Mouse (Mus musculus) E14TG2a.4 (cell line): ENCODE results near the gene Psip1.
A peak's percentile ranks its signal among the peaks of the same experiment; 100 is the strongest.
"Not testable (repeated sequence)": the region's sequence is repeated elsewhere in the genome, so short reads cannot be mapped to it uniquely, and the experiment has no call there.

Experiments used
- H3K27me3 ChIP-seq: 2 replicates; pipeline ENCODE4 v1.6.1; 2014; ENCODE audit warnings: low read length, control low read depth; ENCODE audit not compliant: insufficient read depth
- H3K36me3 ChIP-seq: 2 replicates; pipeline ENCODE4 v1.6.1; 2014; ENCODE audit warnings: low read length, control low read depth; ENCODE audit not compliant: insufficient read depth
- H3K4me1 ChIP-seq: replicated peaks from 2 replicates; pipeline ENCODE4 v1.6.1; 2014; ENCODE audit warnings: low read depth, low read length, control low read depth
- H3K4me3 ChIP-seq: replicated peaks from 2 replicates; pipeline ENCODE4 v1.5.1; 2014; ENCODE audit warnings: mild to moderate bottlenecking, low read length
- H3K9me3 ChIP-seq: 2 replicates; pipeline ENCODE4 v1.6.1; 2014; ENCODE audit warnings: low read length, control low read depth
- CTCF ChIP-seq: conservative IDR thresholded peaks from 2 replicates; pipeline ENCODE4 v1.5.1; 2014; ENCODE audit warnings: low read length
- NANOG ChIP-seq: IDR thresholded peaks from 2 replicates; pipeline ENCODE4 v1.6.1; 2014; ENCODE audit warnings: borderline replicate concordance, low read length, mixed read lengths
- POU5F1 ChIP-seq: IDR thresholded peaks from 2 replicates; pipeline ENCODE4 v1.6.1; 2014; ENCODE audit warnings: low read length, borderline replicate concordance

The Psip1 gene

GRCm38 (mm10) chr4:83524843-83525689, 38.8 kb upstream of the Psip1 start, which contains the start of gene Ccdc171:
Gene Ccdc171 (plus strand): TSS chr4:83525545.
- no peak for TF ChIP-seq POU5F1
- TF ChIP-seq CTCF: no peak
- peaks cover 65% of the 10 kb centered on the region for H3K4me1 ChIP-seq
- no peaks in the 10 kb centered on the region for H3K9me3 ChIP-seq
- peak within 1 kb of the TSS; percentile 94 for H3K4me3 ChIP-seq
- no peaks in the 10 kb centered on the region for H3K27me3 ChIP-seq
- 0 out of 2 replicates have a peak, but pooled peaks cover 3% of the 10 kb centered on the region for H3K36me3 ChIP-seq

GRCm38 (mm10) chr4:83524456-83524842, 38.2 kb upstream of the Psip1 start:
- Histone ChIP-seq H3K9me3 (no peaks in the 10 kb centered on the region), H3K4me3 (peak overlapping the region; percentile 94), H3K36me3 (0 out of 2 replicates have a peak, but pooled peaks cover under 1% of the 10 kb centered on the region), H3K4me1 (peaks cover 67% of the 10 kb centered on the region), H3K27me3 (no peaks in the 10 kb centered on the region)
- TF ChIP-seq NANOG (no peak), POU5F1 (no peak), CTCF (no peak)

- peaks cover 77% of the 10 kb centered on the region for H3K4me1 ChIP-seq
- TF ChIP-seq NANOG (no peak), CTCF (no peak), POU5F1 (no peak)
- H3K4me3 ChIP-seq: no peak overlapping the region
- no peaks in the 10 kb centered on the region for H3K36me3 ChIP-seq
- no peaks in the 10 kb centered on the region for H3K9me3 ChIP-seq
- H3K27me3 ChIP-seq: no peaks in the 10 kb centered on the region
Observed at GRCm38 (mm10) chr4:83522066-83522465, 35.8 kb upstream of the Psip1 start.

DNA sequence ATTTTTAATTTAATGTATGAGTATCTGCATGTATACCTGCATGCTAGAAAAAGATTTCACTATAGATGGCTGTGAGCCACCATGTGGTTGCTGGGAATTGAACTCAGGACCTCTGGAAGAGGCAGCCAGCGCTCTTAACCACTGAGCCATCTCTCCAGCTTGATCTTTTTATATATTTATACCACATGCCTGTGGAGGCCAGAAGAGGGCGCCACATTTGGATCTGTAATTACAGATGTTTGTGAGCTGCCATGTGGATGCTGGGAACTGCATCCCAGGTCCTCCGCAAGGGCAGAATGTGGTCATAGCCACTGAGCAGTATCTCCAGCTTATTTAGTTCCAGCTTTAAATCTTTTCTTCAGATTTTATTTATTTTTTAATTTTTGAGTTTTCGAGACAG, 34.0 kb upstream of the Psip1 start:
- Histone ChIP-seq H3K4me3 (no peak overlapping the region), H3K9me3 (no peaks in the 10 kb centered on the region), H3K4me1 (peaks cover 68% of the 10 kb centered on the region), H3K36me3 (no peaks in the 10 kb centered on the region), H3K27me3 (no peaks in the 10 kb centered on the region)
- TF ChIP-seq NANOG: no peak
- TF ChIP-seq CTCF: peak; percentile 57
- no peak for TF ChIP-seq POU5F1

DNA sequence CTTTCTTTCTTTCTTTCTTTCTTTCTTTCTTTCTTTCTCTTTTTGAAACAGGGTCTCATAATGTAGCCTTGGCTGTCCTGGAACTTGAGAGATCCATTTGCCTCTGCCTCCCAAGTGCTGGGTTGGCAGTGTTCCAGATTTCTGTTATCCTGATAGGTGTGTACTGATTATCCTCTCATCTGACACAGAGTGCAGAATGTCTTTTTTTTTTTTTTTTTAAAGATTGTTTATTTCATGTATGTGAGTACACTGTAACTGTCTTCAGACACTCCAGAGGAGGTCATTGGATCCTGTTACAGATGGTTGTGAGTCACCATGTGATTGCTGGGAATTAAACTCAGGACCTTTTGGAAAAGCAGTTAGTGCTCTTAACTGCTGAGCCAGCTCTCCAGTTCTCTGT, 33.5 kb upstream of the Psip1 start:
- Histone ChIP-seq H3K4me3 (no peak overlapping the region), H3K4me1 (peaks cover 71% of the 10 kb centered on the region), H3K27me3 (no peaks in the 10 kb centered on the region), H3K36me3 (no peaks in the 10 kb centered on the region), H3K9me3 (no peaks in the 10 kb centered on the region)
- no peak for TF ChIP-seq CTCF
- no peak for TF ChIP-seq NANOG
- no peak for TF ChIP-seq POU5F1

GRCm38 (mm10) chr4:83519148-83519547, 32.9 kb upstream of the Psip1 start:
- Histone ChIP-seq H3K27me3 (peaks cover 1% of the 10 kb centered on the region; the same call in 1 of the 2 replicates), H3K36me3 (no peaks in the 10 kb centered on the region), H3K4me1 (peaks cover 73% of the 10 kb centered on the region), H3K9me3 (no peaks in the 10 kb centered on the region), H3K4me3 (no peak overlapping the region)
- TF ChIP-seq CTCF (no peak), POU5F1 (no peak), NANOG (peak; percentile 76; the same call in 1 of the 2 replicates)

DNA sequence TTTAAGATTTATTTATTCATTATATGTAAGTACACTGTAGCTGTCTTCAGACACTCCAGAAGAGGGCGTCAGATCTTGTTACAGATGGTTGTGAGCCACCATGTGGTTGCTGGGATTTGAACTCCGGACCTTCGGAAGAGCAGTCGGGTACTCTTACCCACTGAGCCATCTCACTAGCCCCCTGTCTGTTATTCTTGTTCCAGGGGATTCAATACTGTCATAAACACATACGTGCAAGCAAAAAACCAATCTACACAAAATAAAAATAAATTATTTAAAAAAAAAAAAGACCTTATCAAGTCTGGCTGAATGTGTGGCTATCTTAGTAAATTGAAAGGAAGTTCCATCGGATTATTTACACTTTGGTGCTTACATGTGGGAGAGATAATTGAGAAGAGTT, 29.9 kb upstream of the Psip1 start:
- Histone ChIP-seq H3K4me1 (peaks cover 57% of the 10 kb centered on the region), H3K27me3 (peaks cover 13% of the 10 kb centered on the region; the same call in 1 of the 2 replicates)
- H3K9me3 ChIP-seq, H3K4me3 ChIP-seq, H3K36me3 ChIP-seq: not testable (repeated sequence)

GRCm38 (mm10) chr4:83514976-83515669, 28.9 kb upstream of the Psip1 start:
- peaks cover 60% of the 10 kb centered on the region for H3K4me1 ChIP-seq
- TF ChIP-seq CTCF (no peak), NANOG (no peak), POU5F1 (no peak)
- peaks cover 22% of the 10 kb centered on the region for H3K27me3 ChIP-seq
- no peaks in the 10 kb centered on the region for H3K9me3 ChIP-seq
- H3K4me3 ChIP-seq: no peak overlapping the region
- H3K36me3 ChIP-seq: no peaks in the 10 kb centered on the region

- peaks cover 23% of the 10 kb centered on the region for H3K27me3 ChIP-seq
Observed at GRCm38 (mm10) chr4:83514183-83514582, 27.9 kb upstream of the Psip1 start.

More at GRCm38 (mm10) chr4:83514183-83514582, 27.9 kb upstream of the Psip1 start:
- no peaks in the 10 kb centered on the region for H3K36me3 ChIP-seq
- H3K9me3 ChIP-seq: no peaks in the 10 kb centered on the region
- H3K4me3 ChIP-seq: no peak overlapping the region
- peaks cover 58% of the 10 kb centered on the region for H3K4me1 ChIP-seq
- TF ChIP-seq CTCF (no peak), POU5F1 (no peak), NANOG (no peak)
